Mouse (Mus musculus) liver, embryonic 14.5 days (tissue): ENCODE data around the gene Cd28. TPM values are rescaled to one million over a fixed set of nuclear protein-coding genes. Genes with fewer than 3 reads are reported as not detected.

Experiments
- ATAC-seq: fragments of 200-750 bp; cut with Nextera tagmentation; 2 replicates; pipeline ENCODE4 v1.8.0; 2017; ENCODE audit warnings: moderate number of reproducible peaks, mild to moderate bottlenecking, moderate library complexity; ENCODE audit not compliant: insufficient read depth
- DNase-seq, 3 experiments: peaks; one replicate each; pipeline ENCODE4 v3.0.0-alpha.2; 2012 to 2013; ENCODE audit warnings: low read depth in 3 of 3, low spot score in 3 of 3
- H3K27ac ChIP-seq: fragments of 300-500 bp; sonication (generic); 2 replicates; pipeline ENCODE4 v1.5.1; 2014; ENCODE audit warnings: moderate library complexity, mild to moderate bottlenecking, control low read depth, inconsistent platforms
- H3K27me3 ChIP-seq: fragments of 300-500 bp; sonication (generic); 2 replicates; pipeline ENCODE4 v1.6.1; 2014; ENCODE audit warnings: mild to moderate bottlenecking, low read length, moderate library complexity; ENCODE audit not compliant: control insufficient read depth, insufficient read depth
- H3K36me3 ChIP-seq: fragments of 300-500 bp; sonication (generic); replicated peaks from 2 replicates; pipeline ENCODE4 v1.6.1; 2014; ENCODE audit warnings: low read depth; ENCODE audit not compliant: control insufficient read depth, insufficient read depth
- H3K4me1 ChIP-seq, 2 experiments: fragments of 200-500 bp in 1 of 2; fragments of 300-500 bp in 1 of 2; sonication (generic) in 1 of 2; replicated peaks; 2 replicates each; pipeline ENCODE4 v1.6.1; 2012 to 2014; ENCODE audit warnings: antibody characterized with exemption in 1 of 2, inconsistent platforms in 1 of 2, low read length in 1 of 2; ENCODE audit not compliant: control insufficient read depth in 2 of 2, insufficient read depth in 2 of 2
- H3K4me2 ChIP-seq: fragments of 300-500 bp; sonication (generic); 2 replicates; pipeline ENCODE4 v1.6.1; 2014; ENCODE audit warnings: low read depth, mild to moderate bottlenecking, control low read depth, moderate library complexity
- H3K4me3 ChIP-seq, 2 experiments: fragments of 200-500 bp in 1 of 2; fragments of 300-500 bp in 1 of 2; sonication (generic) in 1 of 2; 2 replicates each; pipeline ENCODE4 v1.5.1; 2012 to 2014; ENCODE audit warnings: low read depth in 2 of 2, low read length in 2 of 2, mild to moderate bottlenecking in 2 of 2, control low read depth in 1 of 2, inconsistent platforms in 1 of 2, moderate library complexity in 1 of 2; ENCODE audit not compliant: insufficient read depth in 1 of 2
- H3K9ac ChIP-seq: fragments of 300-500 bp; sonication (generic); replicated peaks from 2 replicates; pipeline ENCODE4 v1.6.1; 2014; ENCODE audit warnings: mild to moderate bottlenecking, control low read depth, moderate library complexity
- H3K9me3 ChIP-seq: fragments of 300-500 bp; sonication (generic); 2 replicates; pipeline ENCODE4 v1.6.1; 2016; ENCODE audit warnings: low read length, mixed read lengths; ENCODE audit not compliant: control insufficient read depth
- CTCF ChIP-seq: IDR thresholded peaks from 2 replicates; pipeline ENCODE4 v1.5.1; 2016; ENCODE audit warnings: antibody characterized with exemption, low read depth, control low read depth
- EP300 ChIP-seq: IDR thresholded peaks from 2 replicates; pipeline ENCODE4 v1.6.1; 2016; ENCODE audit warnings: antibody characterized with exemption, low read depth
- WGBS: fragments of 180-500 bp; shearing (Covaris S2); extraction: QIAGEN DNeasy Blood & Tissue Kit; methylation state at CpG from one replicate; pipeline ENCODE4 v1.1.7; 2014; ENCODE audit not compliant: insufficient replicate concordance; 5-methylcytosine and 5-hydroxymethylcytosine counted together
- polyA plus RNA-seq, 2 experiments: library from polyadenylated mRNA; depleted of rRNA in 1 of 2; stranded (reverse) in 1 of 2; unstranded in 1 of 2; fragments of >200 nt; fragmentation: Nextera tagmentation in 1 of 2; extraction: Ambion mirVana in 1 of 2; gene quantifications; 2 replicates each; pipeline versions ENCODE4 v1.2.1 to v1.2.3; 2012 to 2014

The Cd28 gene
- polyA plus RNA-seq, 2 experiments: 0.04 TPM; not detected in 1

DNA sequence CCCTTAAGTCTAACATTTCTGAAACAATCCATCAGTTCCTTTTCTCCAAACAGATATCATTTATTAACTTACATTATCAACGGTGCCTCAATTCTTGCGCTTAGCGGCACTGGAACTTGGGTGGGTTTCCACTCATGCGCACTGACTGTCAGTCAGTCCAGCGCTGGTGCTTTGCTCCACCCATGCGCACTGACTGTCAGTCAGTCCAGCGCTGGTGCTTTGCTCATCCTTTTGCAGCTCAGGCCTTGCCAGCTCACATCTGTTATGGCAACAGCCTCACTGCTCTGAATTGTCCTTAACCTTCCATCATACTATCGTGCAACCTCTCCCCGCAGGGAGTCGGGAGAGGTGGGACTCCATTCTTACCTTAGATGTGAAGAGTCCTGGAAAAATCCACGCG, 37.4 kb downstream of the Cd28 start:
- H3K4me1 ChIP-seq: no peaks in the 10 kb centered on the region
- H3K4me3 ChIP-seq: no peak overlapping the region
- H3K27ac ChIP-seq: no peak overlapping the region
- no peak for TF ChIP-seq EP300
- no peak for TF ChIP-seq CTCF
- H3K27me3 ChIP-seq: no peaks in the 10 kb centered on the region
- WGBS: 83% methylated on average over 12 of the region's 12 CpGs
- no peaks in the 10 kb centered on the region for H3K36me3 ChIP-seq
- H3K9ac ChIP-seq: no peak overlapping the region
- no peak for DNase-seq
- H3K9me3 ChIP-seq: no peaks in the 10 kb centered on the region
- H3K4me2 ChIP-seq: no peak overlapping the region
- no peak for ATAC-seq

DNA sequence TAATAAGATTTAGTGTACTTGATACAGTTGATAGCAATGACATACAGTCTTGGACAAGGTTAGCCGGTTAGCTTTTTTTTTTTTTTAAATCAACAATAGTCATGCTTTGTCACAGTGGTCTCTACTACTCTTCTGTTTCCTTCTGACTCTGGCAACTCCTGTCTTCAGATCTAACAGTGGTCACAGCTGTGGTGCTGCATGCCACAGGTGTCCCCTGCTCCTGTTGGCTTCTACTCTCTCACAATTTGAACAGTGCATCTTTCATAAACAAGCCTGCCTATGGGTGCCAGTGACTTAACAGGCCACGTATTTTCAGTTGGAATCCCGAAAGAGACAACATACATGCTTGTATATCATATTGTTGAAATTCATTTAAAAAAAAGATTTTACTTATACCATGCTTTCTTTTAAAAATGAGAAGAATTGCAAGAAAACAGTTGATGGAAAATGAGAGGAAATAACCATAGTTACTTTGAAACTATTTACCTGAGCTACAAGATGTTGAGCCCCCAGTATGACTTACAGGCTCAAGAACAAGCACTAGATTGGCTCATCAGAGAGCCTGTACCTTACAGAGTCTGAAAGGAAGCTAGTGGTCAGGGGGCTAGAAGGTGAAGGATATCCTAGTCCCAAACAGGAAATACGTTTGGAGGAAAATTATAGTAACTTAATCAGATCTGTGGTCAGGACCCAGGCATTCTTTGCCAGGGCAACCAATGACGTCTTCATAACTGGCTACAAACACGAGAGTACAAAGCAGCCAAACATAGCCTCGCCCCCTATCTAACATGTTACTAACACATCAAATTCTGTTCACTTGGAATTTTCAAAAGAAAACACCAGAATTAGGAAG, 39.0 kb downstream of the Cd28 start:
- DNase-seq (no peak), ATAC-seq (no peak)
- Histone ChIP-seq H3K36me3 (no peaks in the 10 kb centered on the region), H3K4me1 (no peaks in the 10 kb centered on the region), H3K9me3 (no peaks in the 10 kb centered on the region), H3K9ac (no peak overlapping the region), H3K27ac (no peak overlapping the region), H3K27me3 (no peaks in the 10 kb centered on the region), H3K4me3 (no peak overlapping the region), H3K4me2 (no peak overlapping the region)
- TF ChIP-seq EP300 (no peak), CTCF (no peak)
- 34% methylated on average over 7 of the region's 7 CpGs for WGBS

DNA sequence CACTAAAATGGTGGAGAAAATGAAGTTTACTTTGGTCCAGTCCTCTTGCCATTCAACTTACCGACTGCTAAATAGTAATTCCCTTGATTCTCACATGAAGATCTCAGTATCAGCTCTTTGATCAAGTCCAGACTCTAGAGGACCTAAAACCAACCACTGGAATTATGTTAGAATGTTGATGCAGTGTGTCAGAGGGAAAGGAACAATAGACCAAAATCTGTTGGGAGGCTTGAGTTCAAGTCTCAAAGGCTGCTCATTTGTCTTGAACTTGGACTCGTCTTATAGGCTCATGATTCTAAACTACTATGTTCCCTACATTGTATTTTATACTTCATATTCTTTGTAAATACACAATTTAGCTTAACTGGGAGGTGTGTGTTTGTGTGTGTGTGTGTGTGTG, 41.0 kb downstream of the Cd28 start:
- no peak overlapping the region for H3K27ac ChIP-seq
- no peak overlapping the region for H3K4me2 ChIP-seq
- WGBS: 54% methylated on average over 2 of the region's 2 CpGs
- TF ChIP-seq CTCF: no peak
- TF ChIP-seq EP300: no peak
- no peaks in the 10 kb centered on the region for H3K4me1 ChIP-seq
- H3K9me3 ChIP-seq: no peaks in the 10 kb centered on the region
- no peaks in the 10 kb centered on the region for H3K36me3 ChIP-seq
- no peak overlapping the region for H3K4me3 ChIP-seq
- DNase-seq: no peak
- no peaks in the 10 kb centered on the region for H3K27me3 ChIP-seq
- no peak overlapping the region for H3K9ac ChIP-seq
- no peak for ATAC-seq

DNA sequence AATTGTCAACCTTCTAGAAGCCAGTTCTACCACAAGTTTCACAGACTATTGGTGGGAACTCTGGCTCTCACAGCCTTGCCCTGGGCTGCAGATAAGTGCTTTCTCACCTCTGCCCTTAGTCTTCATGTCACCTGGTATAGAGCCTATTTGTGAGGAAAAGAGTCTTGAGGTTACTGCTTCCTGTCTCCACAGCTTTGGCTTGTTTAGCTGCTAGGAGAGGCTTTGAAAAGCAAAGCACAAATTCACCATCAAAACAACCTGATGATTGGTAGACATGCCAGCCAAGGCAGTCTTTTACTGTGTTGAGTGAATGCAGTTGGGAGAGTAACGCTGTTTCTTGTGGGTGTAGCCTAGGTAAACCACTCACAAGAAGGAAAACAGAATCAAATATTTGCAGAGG, 41.6 kb downstream of the Cd28 start:
- DNase-seq: no peak
- no peak overlapping the region for H3K27ac ChIP-seq
- H3K27me3 ChIP-seq: no peaks in the 10 kb centered on the region
- H3K4me3 ChIP-seq: no peak overlapping the region
- no peak overlapping the region for H3K9ac ChIP-seq
- no peak overlapping the region for H3K4me2 ChIP-seq
- no peaks in the 10 kb centered on the region for H3K36me3 ChIP-seq
- no peaks in the 10 kb centered on the region for H3K4me1 ChIP-seq
- no peak for ATAC-seq
- no peak for TF ChIP-seq CTCF
- no peaks in the 10 kb centered on the region for H3K9me3 ChIP-seq
- 58% methylated on average over 1 of the region's 1 CpGs for WGBS

DNA sequence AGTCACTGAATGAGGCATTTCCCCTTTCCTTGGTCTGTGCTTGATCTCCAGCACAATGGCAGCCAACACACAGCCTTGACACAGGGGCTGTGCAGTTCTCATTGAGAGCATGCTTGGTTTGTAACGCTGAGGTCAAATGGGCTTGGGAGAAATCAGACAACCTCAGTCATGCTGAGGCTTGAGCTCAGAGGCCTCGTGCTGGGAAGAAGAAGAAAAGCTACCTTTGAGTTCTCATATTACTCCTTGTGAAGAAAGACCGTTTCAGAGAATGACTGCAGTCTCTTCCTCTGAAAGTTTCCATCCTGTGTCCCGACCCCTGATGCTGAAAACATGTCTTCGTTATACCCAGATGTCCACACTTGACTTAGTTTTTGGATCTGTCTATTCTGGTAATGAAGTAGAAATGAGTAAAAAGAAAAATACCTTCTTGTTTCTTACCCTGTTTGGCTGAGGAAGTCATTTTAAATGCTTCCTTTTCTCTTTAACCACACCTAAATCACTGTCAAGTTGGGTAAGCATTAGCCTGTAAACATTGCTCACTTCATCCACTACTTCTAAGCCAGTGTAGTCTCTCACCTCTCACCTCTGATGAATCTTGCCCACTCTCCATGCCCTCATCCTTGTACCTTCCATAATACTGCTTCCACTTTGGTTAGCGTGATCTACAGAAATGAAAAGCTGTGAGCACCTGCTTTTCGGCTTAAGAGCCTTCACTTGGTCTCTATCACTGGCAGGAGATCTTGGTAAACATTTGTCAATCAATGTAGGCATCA, 43.1 kb downstream of the Cd28 start:
- no peaks in the 10 kb centered on the region for H3K9me3 ChIP-seq
- ATAC-seq (no peak), DNase-seq (no peak)
- WGBS: 45% methylated on average over 7 of the region's 7 CpGs
- no peaks in the 10 kb centered on the region for H3K36me3 ChIP-seq
- no peak overlapping the region for H3K27ac ChIP-seq
- no peak overlapping the region for H3K4me3 ChIP-seq
- no peak overlapping the region for H3K4me2 ChIP-seq
- H3K9ac ChIP-seq: no peak overlapping the region
- H3K27me3 ChIP-seq: no peaks in the 10 kb centered on the region
- TF ChIP-seq EP300 (no peak), CTCF (no peak)
- no peaks in the 10 kb centered on the region for H3K4me1 ChIP-seq
